In genomic region chr17:31843891-31844290, GRCm38 (mm10) we compare ENCODE assay signal across 21 mouse cellular contexts. TPM values are rescaled to one million over a fixed set of nuclear protein-coding genes. Genes with fewer than 3 reads are reported as not detected.
DNase-seq lines count a peak whose midpoint lies in the region; ATAC-seq and TF ChIP-seq lines count a peak whose summit lies in the region.
"Had no signal": no experiment of that assay in that cellular context is flagged by ENCODE, and none has a peak within 500 bp of the region (broad histone marks: within the 10 kb centered on the region; RNA-seq: fewer than 3 reads in every experiment).

No protein-coding gene starts in this region.

- DNase-seq in heart, embryonic 10.5 days (ENCODE audit: low spot score): no peak
- no peak for DNase-seq in lung, postnatal 4 days
- no peak for DNase-seq in stomach, postnatal 0 days (ENCODE audit: low spot score)
- DNase-seq in layer of hippocampus, adult 18-20 months (ENCODE audit: low spot score in 2 of 2): no peak
- DNase-seq in forebrain, embryonic 14.5 days (ENCODE audit: low spot score): no peak
- DNase-seq: adrenal gland, adult 2 months; cerebellum, adult 9-10 months; gastrocnemius, postnatal 14 days; kidney, adult 18-20 months; layer of hippocampus, adult 9-11 months; left cerebral cortex, postnatal 4 days; right cerebral cortex, adult 18-20 months; thymus, postnatal 25 days had no signal

- 59% methylated on average over 1 of the region's 1 CpGs for WGBS in heart, embryonic 11.5 days (ENCODE audit: insufficient replicate concordance)
- 69% methylated on average over 1 of the region's 1 CpGs for WGBS in heart, embryonic 10.5 days
- 67% methylated on average over 1 of the region's 1 CpGs for WGBS in lung, embryonic 15.5 days
- WGBS in heart, embryonic 15.5 days: 59% methylated on average over 1 of the region's 1 CpGs
- 47% methylated on average over 1 of the region's 1 CpGs for WGBS in stomach, postnatal 0 days
- WGBS in forebrain, embryonic 14.5 days: 94% methylated on average over 1 of the region's 1 CpGs

- H3K36me3 ChIP-seq in heart, embryonic 11.5 days (ENCODE audit: control insufficient read depth, insufficient read depth, low read length): peaks cover 39% of the 10 kb centered on the region
- H3K36me3 ChIP-seq in heart, embryonic 10.5 days: peaks cover 52% of the 10 kb centered on the region
- H3K36me3 ChIP-seq in lung, embryonic 15.5 days: peaks cover 56% of the 10 kb centered on the region
- H3K36me3 ChIP-seq in heart, embryonic 15.5 days: peaks cover 44% of the 10 kb centered on the region
- peaks cover 35% of the 10 kb centered on the region for H3K36me3 ChIP-seq in stomach, postnatal 0 days (ENCODE audit: control insufficient read depth, insufficient read depth, low read length)
- H3K36me3 ChIP-seq in forebrain, embryonic 14.5 days (ENCODE audit: control insufficient read depth, insufficient read depth, low read length): peaks cover 53% of the 10 kb centered on the region

- H3K9me3 ChIP-seq in heart, embryonic 11.5 days (replicated peaks; ENCODE audit: control insufficient read depth, low read length): no peaks in the 10 kb centered on the region
- no peaks in the 10 kb centered on the region for H3K9me3 ChIP-seq in heart, embryonic 10.5 days
- H3K9me3 ChIP-seq in lung, embryonic 15.5 days: no peaks in the 10 kb centered on the region
- H3K9me3 ChIP-seq in heart, embryonic 15.5 days (replicated peaks): no peaks in the 10 kb centered on the region
- no peaks in the 10 kb centered on the region for H3K9me3 ChIP-seq in stomach, postnatal 0 days (ENCODE audit: control insufficient read depth, low read length)
- H3K9me3 ChIP-seq in forebrain, embryonic 14.5 days (replicated peaks; ENCODE audit: control insufficient read depth, low read length): no peaks in the 10 kb centered on the region
- H3K9me3 ChIP-seq: forebrain, embryonic 12.5 days; megakaryocyte, embryonic 14.5 days; neural tube, embryonic 15.5 days had no signal

- no peak for TF ChIP-seq EP300 in stomach, postnatal 0 days (optimal IDR thresholded peaks at IDR 0.05)

- H3K9ac ChIP-seq in heart, embryonic 11.5 days (ENCODE audit: low read depth, low read length): no peak overlapping the region
- H3K9ac ChIP-seq in lung, embryonic 15.5 days: no peak overlapping the region
- H3K9ac ChIP-seq in heart, embryonic 15.5 days: no peak overlapping the region
- no peak overlapping the region for H3K9ac ChIP-seq in stomach, postnatal 0 days (ENCODE audit: low read length)
- H3K9ac ChIP-seq in forebrain, embryonic 14.5 days (ENCODE audit: low read length): no peak overlapping the region
- H3K9ac ChIP-seq: forebrain, embryonic 12.5 days; hindbrain, embryonic 14.5 days; neural tube, embryonic 15.5 days had no signal

- no peak for ATAC-seq in heart, embryonic 11.5 days (replicated peaks; ENCODE audit: insufficient number of reproducible peaks, low FRiP score, low TSS enrichment)
- ATAC-seq in lung, embryonic 15.5 days (ENCODE audit: borderline replicate concordance, extremely low read depth, low FRiP score, low TSS enrichment): no peak
- no peak for ATAC-seq in heart, embryonic 15.5 days (replicated peaks; ENCODE audit: insufficient number of reproducible peaks, insufficient read depth, low FRiP score, low read depth)
- peak; percentile 3; the same call in 1 of the 2 replicates for ATAC-seq in stomach, postnatal 0 days (ENCODE audit: low FRiP score, low TSS enrichment)
- ATAC-seq in forebrain, embryonic 14.5 days: no peak
- ATAC-seq: Patski had no signal

- H3K27me3 ChIP-seq in heart, embryonic 11.5 days (ENCODE audit: control insufficient read depth, insufficient read depth, low read length): no peaks in the 10 kb centered on the region
- no peaks in the 10 kb centered on the region for H3K27me3 ChIP-seq in heart, embryonic 10.5 days (ENCODE audit: insufficient read depth, poor library complexity, severe bottlenecking)
- H3K27me3 ChIP-seq in lung, embryonic 15.5 days: no peaks in the 10 kb centered on the region
- H3K27me3 ChIP-seq in heart, embryonic 15.5 days: no peaks in the 10 kb centered on the region
- no peaks in the 10 kb centered on the region for H3K27me3 ChIP-seq in stomach, postnatal 0 days (ENCODE audit: control insufficient read depth, insufficient read depth, low read length)
- no peaks in the 10 kb centered on the region for H3K27me3 ChIP-seq in forebrain, embryonic 14.5 days (replicated peaks; ENCODE audit: control insufficient read depth, insufficient read depth, low read length)
- H3K27me3 ChIP-seq: forebrain, embryonic 12.5 days; neural tube, embryonic 15.5 days; Patski had no signal

- H3K4me3 ChIP-seq in heart, embryonic 11.5 days (ENCODE audit: low read depth, low read length): no peak overlapping the region
- no peak overlapping the region for H3K4me3 ChIP-seq in heart, embryonic 10.5 days
- no peak overlapping the region for H3K4me3 ChIP-seq in lung, embryonic 15.5 days
- H3K4me3 ChIP-seq in heart, embryonic 15.5 days: no peak overlapping the region
- no peak overlapping the region for H3K4me3 ChIP-seq in stomach, postnatal 0 days (ENCODE audit: low read depth, low read length)
- no peak overlapping the region for H3K4me3 ChIP-seq in forebrain, embryonic 14.5 days (ENCODE audit: low read depth, low read length)
- H3K4me3 ChIP-seq: forebrain, embryonic 12.5 days; megakaryocyte, embryonic 14.5 days; neural tube, embryonic 15.5 days had no signal

- H3K4me2 ChIP-seq in heart, embryonic 11.5 days: no peak overlapping the region
- no peak overlapping the region for H3K4me2 ChIP-seq in lung, embryonic 15.5 days
- H3K4me2 ChIP-seq in heart, embryonic 15.5 days: no peak overlapping the region
- H3K4me2 ChIP-seq in stomach, postnatal 0 days (replicated peaks; ENCODE audit: low read depth): no peak overlapping the region
- no peak overlapping the region for H3K4me2 ChIP-seq in forebrain, embryonic 14.5 days (ENCODE audit: low read length)
- H3K4me2 ChIP-seq: forebrain, embryonic 12.5 days; hindbrain, embryonic 14.5 days; neural tube, embryonic 15.5 days had no signal

- H3K27ac ChIP-seq in heart, embryonic 11.5 days (ENCODE audit: low read depth, low read length): peak overlapping the region; percentile 32; the same call in 1 of the 2 replicates
- H3K27ac ChIP-seq in heart, embryonic 10.5 days: no peak overlapping the region
- H3K27ac ChIP-seq in lung, embryonic 15.5 days: peak overlapping the region; percentile 97
- peak overlapping the region; percentile 69 for H3K27ac ChIP-seq in heart, embryonic 15.5 days
- peak overlapping the region; percentile 87 for H3K27ac ChIP-seq in stomach, postnatal 0 days (replicated peaks)
- H3K27ac ChIP-seq in forebrain, embryonic 14.5 days (ENCODE audit: low read depth, low read length): no peak overlapping the region
- H3K27ac ChIP-seq: forebrain, embryonic 12.5 days; hindbrain, embryonic 14.5 days; neural tube, embryonic 15.5 days had no signal

- H3K4me1 ChIP-seq in heart, embryonic 11.5 days (ENCODE audit: control insufficient read depth, insufficient read depth, low read length): no peaks in the 10 kb centered on the region
- H3K4me1 ChIP-seq in heart, embryonic 10.5 days: peaks cover 22% of the 10 kb centered on the region
- H3K4me1 ChIP-seq in lung, embryonic 15.5 days: peaks cover 43% of the 10 kb centered on the region
- peaks cover 38% of the 10 kb centered on the region for H3K4me1 ChIP-seq in heart, embryonic 15.5 days (replicated peaks)
- peaks cover 20% of the 10 kb centered on the region for H3K4me1 ChIP-seq in stomach, postnatal 0 days (replicated peaks; ENCODE audit: control insufficient read depth, insufficient read depth)
- H3K4me1 ChIP-seq in forebrain, embryonic 14.5 days (ENCODE audit: control insufficient read depth, insufficient read depth, low read length): no peaks in the 10 kb centered on the region
- H3K4me1 ChIP-seq: forebrain, embryonic 12.5 days had no signal

- no peak for TF ChIP-seq CTCF in stomach, postnatal 0 days (IDR thresholded peaks at IDR 0.05; ENCODE audit: low read depth)

RNA-seq across cellular contexts. Expression of gene Sik1, which starts 11.7 kb away (rescaled TPM):
- polyA plus RNA-seq in heart, embryonic 11.5 days (2014; fragmentation: Nextera tagmentation; extraction: Ambion mirVana): 21.7 and 24.3 TPM in 2 replicates
- 20.9 and 22.0 TPM in 2 replicates for polyA plus RNA-seq in heart, embryonic 10.5 days (2016; fragmentation: Nextera tagmentation; extraction: Ambion mirVana)
- polyA plus RNA-seq in lung, embryonic 15.5 days (2015; fragmentation: Nextera tagmentation; extraction: Ambion mirVana): 32.7 and 35.4 TPM in 2 replicates
- 16.4 and 22.5 TPM in 2 replicates for polyA plus RNA-seq in heart, embryonic 15.5 days (2015; fragmentation: Nextera tagmentation; extraction: Ambion mirVana)
- polyA plus RNA-seq in stomach, postnatal 0 days (2015; fragmentation: Nextera tagmentation; extraction: Ambion mirVana): 18.2 and 19.8 TPM in 2 replicates
- 10 to 100 TPM; 17.0 to 20.1 TPM for total RNA-seq in layer of hippocampus, adult 18-20 months (2021)
- 12.2 and 14.7 TPM in 2 replicates for polyA plus RNA-seq in forebrain, embryonic 14.5 days (2014; fragmentation: Nextera tagmentation; extraction: Ambion mirVana)

Comparison
In these comparisons a context has a peak if more than half of its experiments do, and no peak if none do; other contexts are left out.
1. H3K27ac ChIP-seq: peak in heart, embryonic 11.5 days (single experiment), lung, embryonic 15.5 days (single experiment), heart, embryonic 15.5 days (single experiment) and stomach, postnatal 0 days (single experiment); none in heart, embryonic 10.5 days (single experiment) and forebrain, embryonic 14.5 days (single experiment).